Mouse (Mus musculus): ENCODE data around the gene Slc16a9. TPM values are rescaled to one million over a fixed set of nuclear protein-coding genes. Genes with fewer than 3 reads are reported as not detected.
A peak's percentile ranks its signal among the peaks of the same experiment; 100 is the strongest.
"Not testable (repeated sequence)": the region's sequence is repeated elsewhere in the genome, so short reads cannot be mapped to it uniquely, and the experiment has no call there.

Gene Slc16a9
- polyA plus RNA-seq, 1 experiment from 2014 or later = 1.5 TPM

- Histone ChIP-seq H3K4me3 (no peak overlapping the region), H3K9me3 (no peaks in the 10 kb centered on the region), H3K4me1 (no peaks in the 10 kb centered on the region), H3K27me3 (no peaks in the 10 kb centered on the region), H3K27ac (replicated peaks) (no peak overlapping the region), H3K4me2 (replicated peaks) (no peak overlapping the region), H3K36me3 (no peaks in the 10 kb centered on the region), H3K9ac (replicated peaks) (no peak overlapping the region)
- 29% methylated on average over 5 of the region's 5 CpGs for WGBS
- no peak for ATAC-seq (replicated peaks)
These were observed 23.9 kb upstream of the Slc16a9 start for GRCm38 (mm10) chr10:70220971-70221370.

- not testable (repeated sequence) for ATAC-seq (replicated peaks); H3K4me2 ChIP-seq (replicated peaks); H3K4me1 ChIP-seq; H3K9ac ChIP-seq (replicated peaks); H3K36me3 ChIP-seq; H3K27ac ChIP-seq (replicated peaks); H3K9me3 ChIP-seq; H3K27me3 ChIP-seq; H3K4me3 ChIP-seq
- WGBS = 95% methylated on average over 8 of the region's 8 CpGs
These were observed 22.7 kb upstream of the Slc16a9 start for GRCm38 (mm10) chr10:70222231-70222630.

GRCm38 (mm10) chr10:70224571-70224970 is 20.3 kb upstream of the Slc16a9 start:
- Histone ChIP-seq H3K4me1 (no peaks in the 10 kb centered on the region), H3K4me2 (replicated peaks) (no peak overlapping the region)

GRCm38 (mm10) chr10:70225760-70226159 is 19.1 kb upstream of the Slc16a9 start:
- 77% methylated on average over 6 of the region's 6 CpGs for WGBS
- no peak for ATAC-seq (replicated peaks)
- no peak overlapping the region for H3K27ac ChIP-seq (replicated peaks)
- H3K4me2 ChIP-seq (replicated peaks) = no peak overlapping the region
- H3K36me3 ChIP-seq = no peaks in the 10 kb centered on the region
- H3K27me3 ChIP-seq = no peaks in the 10 kb centered on the region
- H3K9me3 ChIP-seq = no peaks in the 10 kb centered on the region
- no peaks in the 10 kb centered on the region for H3K4me1 ChIP-seq
- no peak overlapping the region for H3K9ac ChIP-seq (replicated peaks)
- H3K4me3 ChIP-seq = no peak overlapping the region

More at GRCm38 (mm10) chr10:70224571-70224970, 20.3 kb upstream of the Slc16a9 start:
- 91% methylated on average over 6 of the region's 6 CpGs for WGBS
- no peak overlapping the region for H3K27ac ChIP-seq (replicated peaks)
- H3K9me3 ChIP-seq = no peaks in the 10 kb centered on the region
- H3K36me3 ChIP-seq = no peaks in the 10 kb centered on the region
- no peaks in the 10 kb centered on the region for H3K27me3 ChIP-seq
- ATAC-seq (replicated peaks) = no peak
- H3K4me3 ChIP-seq = no peak overlapping the region
- no peak overlapping the region for H3K9ac ChIP-seq (replicated peaks)

- H3K36me3 ChIP-seq = no peaks in the 10 kb centered on the region
- H3K27me3 ChIP-seq = no peaks in the 10 kb centered on the region
- no peak overlapping the region for H3K9ac ChIP-seq (replicated peaks)
- H3K4me3 ChIP-seq = no peak overlapping the region
- H3K27ac ChIP-seq (replicated peaks) = no peak overlapping the region
- no peaks in the 10 kb centered on the region for H3K4me1 ChIP-seq
- ATAC-seq (replicated peaks) = no peak
- no peaks in the 10 kb centered on the region for H3K9me3 ChIP-seq
- H3K4me2 ChIP-seq (replicated peaks) = no peak overlapping the region
These were observed 18.3 kb upstream of the Slc16a9 start for GRCm38 (mm10) chr10:70226608-70227007.

GRCm38 (mm10) chr10:70230352-70230751 is 14.5 kb upstream of the Slc16a9 start:
- H3K27me3 ChIP-seq = no peaks in the 10 kb centered on the region
- H3K4me2 ChIP-seq (replicated peaks) = no peak overlapping the region
- no peak overlapping the region for H3K27ac ChIP-seq (replicated peaks)
- H3K9ac ChIP-seq (replicated peaks) = no peak overlapping the region
- no peaks in the 10 kb centered on the region for H3K36me3 ChIP-seq
- no peaks in the 10 kb centered on the region for H3K9me3 ChIP-seq
- ATAC-seq (replicated peaks) = no peak
- H3K4me3 ChIP-seq = no peak overlapping the region
- 84% methylated on average over 6 of the region's 6 CpGs for WGBS
- H3K4me1 ChIP-seq = no peaks in the 10 kb centered on the region

GRCm38 (mm10) chr10:70237936-70238335 is 7.0 kb upstream of the Slc16a9 start:
- H3K4me3 ChIP-seq = no peak overlapping the region
- H3K9me3 ChIP-seq = no peaks in the 10 kb centered on the region
- H3K36me3 ChIP-seq = no peaks in the 10 kb centered on the region
- H3K27ac ChIP-seq (replicated peaks) = no peak overlapping the region
- H3K27me3 ChIP-seq = no peaks in the 10 kb centered on the region
- no peak overlapping the region for H3K4me2 ChIP-seq (replicated peaks)
- WGBS = 78% methylated on average over 2 of the region's 2 CpGs
- no peaks in the 10 kb centered on the region for H3K4me1 ChIP-seq
- H3K9ac ChIP-seq (replicated peaks) = no peak overlapping the region
- ATAC-seq (replicated peaks) = no peak

GRCm38 (mm10) chr10:70242751-70243444 is 2.0 kb upstream of the Slc16a9 start:
- H3K27me3 ChIP-seq = peaks cover 24% of the 10 kb centered on the region
- H3K4me3 ChIP-seq = no peak overlapping the region
- no peaks in the 10 kb centered on the region for H3K9me3 ChIP-seq
- H3K9ac ChIP-seq (replicated peaks) = no peak overlapping the region
- peaks cover 15% of the 10 kb centered on the region for H3K4me1 ChIP-seq
- 48% methylated on average over 8 of the region's 8 CpGs for WGBS
- no peak for ATAC-seq (replicated peaks)
- no peak overlapping the region for H3K27ac ChIP-seq (replicated peaks)
- H3K4me2 ChIP-seq (replicated peaks) = no peak overlapping the region
- no peaks in the 10 kb centered on the region for H3K36me3 ChIP-seq

GRCm38 (mm10) chr10:70245559-70245945 is 652 bp downstream of the Slc16a9 start:
- Histone ChIP-seq H3K9ac (replicated peaks) (peak overlapping the region; percentile 60), H3K4me3 (peak overlapping the region; percentile 68), H3K4me1 (peaks cover 15% of the 10 kb centered on the region), H3K27me3 (peaks cover 24% of the 10 kb centered on the region), H3K9me3 (no peaks in the 10 kb centered on the region), H3K4me2 (replicated peaks) (peak overlapping the region; percentile 97), H3K27ac (replicated peaks) (no peak overlapping the region), H3K36me3 (no peaks in the 10 kb centered on the region)
- 2% methylated on average over 16 of the region's 16 CpGs for WGBS
- ATAC-seq (replicated peaks) = peak; percentile 27; the same call in 1 of the 2 replicates

- H3K9me3 ChIP-seq = no peaks in the 10 kb centered on the region
- peaks cover 24% of the 10 kb centered on the region for H3K27me3 ChIP-seq
- no peak overlapping the region for H3K27ac ChIP-seq (replicated peaks)
- H3K4me3 ChIP-seq = peak overlapping the region; percentile 68; the same call in 1 of the 2 replicates
- no peak for ATAC-seq (replicated peaks)
- WGBS = 31% methylated on average over 9 of the region's 9 CpGs
- H3K4me2 ChIP-seq (replicated peaks) = peak overlapping the region; percentile 97
- no peak overlapping the region for H3K9ac ChIP-seq (replicated peaks)
- H3K36me3 ChIP-seq = no peaks in the 10 kb centered on the region
- H3K4me1 ChIP-seq = peaks cover 15% of the 10 kb centered on the region
These were observed 1.2 kb downstream of the Slc16a9 start for GRCm38 (mm10) chr10:70246076-70246475.

GRCm38 (mm10) chr10:70250354-70250753 is 5.5 kb downstream of the Slc16a9 start:
- Histone ChIP-seq H3K27me3 (peaks cover 11% of the 10 kb centered on the region; the same call in 1 of the 2 replicates), H3K27ac (replicated peaks) (no peak overlapping the region), H3K4me1 (peaks cover 5% of the 10 kb centered on the region), H3K4me3 (no peak overlapping the region), H3K4me2 (replicated peaks) (no peak overlapping the region), H3K9me3 (no peaks in the 10 kb centered on the region), H3K9ac (replicated peaks) (no peak overlapping the region), H3K36me3 (no peaks in the 10 kb centered on the region)
- WGBS = 85% methylated on average over 4 of the region's 4 CpGs
- no peak for ATAC-seq (replicated peaks)

GRCm38 (mm10) chr10:70250766-70251165 is 5.9 kb downstream of the Slc16a9 start:
- peaks cover 7% of the 10 kb centered on the region; the same call in 1 of the 2 replicates for H3K27me3 ChIP-seq
- H3K9me3 ChIP-seq = no peaks in the 10 kb centered on the region
- ATAC-seq (replicated peaks) = no peak
- no peak overlapping the region for H3K4me3 ChIP-seq
- H3K36me3 ChIP-seq = no peaks in the 10 kb centered on the region
- no peak overlapping the region for H3K4me2 ChIP-seq (replicated peaks)
- H3K4me1 ChIP-seq = peaks cover under 1% of the 10 kb centered on the region
- 92% methylated on average over 6 of the region's 6 CpGs for WGBS
- H3K9ac ChIP-seq (replicated peaks) = no peak overlapping the region
- no peak overlapping the region for H3K27ac ChIP-seq (replicated peaks)

GRCm38 (mm10) chr10:70254666-70255065 is 9.8 kb downstream of the Slc16a9 start:
- ATAC-seq (replicated peaks) = no peak
- 76% methylated on average over 4 of the region's 4 CpGs for WGBS

More at GRCm38 (mm10) chr10:70254666-70255065, 9.8 kb downstream of the Slc16a9 start:
- no peak overlapping the region for H3K4me2 ChIP-seq (replicated peaks)
- H3K27me3 ChIP-seq = no peaks in the 10 kb centered on the region
- H3K9me3 ChIP-seq = no peaks in the 10 kb centered on the region
- no peak overlapping the region for H3K27ac ChIP-seq (replicated peaks)
- H3K36me3 ChIP-seq = no peaks in the 10 kb centered on the region
- no peaks in the 10 kb centered on the region for H3K4me1 ChIP-seq
- no peak overlapping the region for H3K9ac ChIP-seq (replicated peaks)
- H3K4me3 ChIP-seq = no peak overlapping the region

All from forebrain, embryonic 15.5 days (tissue).